In genomic region chr1:50961954-50962648, GRCm38 (mm10) we compare ENCODE assay signal across 8 mouse cellular contexts.
DNase-seq lines count a peak whose midpoint lies in the region; ATAC-seq lines count a peak whose summit lies in the region.

No protein-coding gene starts in this region.

- DNase-seq in ovary, postnatal 14 days (ENCODE audit: low spot score): peak; percentile 65
- DNase-seq in ovary, postnatal 36 days (ENCODE audit: low spot score): no peak
- DNase-seq in cerebellum, adult 11 months: peak; percentile 55
- peak; percentile 80 for DNase-seq in hindbrain, embryonic 11.5 days (ENCODE audit: low spot score)
- DNase-seq in layer of hippocampus, adult 8-10 months (ENCODE audit: low spot score in 2 of 2): peak; percentile 38 to 57
- peak; percentile 22 to 69 for DNase-seq in thymus, postnatal 10 days (ENCODE audit: low spot score in 2 of 2)

- 49% methylated on average over 5 of the region's 5 CpGs for WGBS in forebrain, embryonic 13.5 days
- 57% methylated on average over 5 of the region's 5 CpGs for WGBS in hindbrain, embryonic 11.5 days

- peak; percentile 80 for ATAC-seq in forebrain, embryonic 13.5 days
- ATAC-seq in hindbrain, embryonic 11.5 days (ENCODE audit: low FRiP score): peak; percentile 54; the same call in 1 of the 2 replicates
- peak; percentile 95 for ATAC-seq in megakaryocyte progenitor cell, adult 5-6 weeks (replicated peaks; ENCODE audit: poor library complexity)

- no peak overlapping the region for H3K4me2 ChIP-seq in forebrain, embryonic 13.5 days
- no peak overlapping the region for H3K4me2 ChIP-seq in hindbrain, embryonic 11.5 days (replicated peaks; ENCODE audit: low read depth, low read length)

- no peaks in the 10 kb centered on the region for H3K27me3 ChIP-seq in forebrain, embryonic 13.5 days
- H3K27me3 ChIP-seq in hindbrain, embryonic 11.5 days (ENCODE audit: control insufficient read depth, insufficient read depth, low read length): no peaks in the 10 kb centered on the region

- no peak overlapping the region for H3K9ac ChIP-seq in forebrain, embryonic 13.5 days
- no peak overlapping the region for H3K9ac ChIP-seq in hindbrain, embryonic 11.5 days (ENCODE audit: low read depth, low read length)

- H3K27ac ChIP-seq in forebrain, embryonic 13.5 days: no peak overlapping the region
- no peak overlapping the region for H3K27ac ChIP-seq in hindbrain, embryonic 11.5 days (ENCODE audit: low read depth, low read length)

- H3K4me1 ChIP-seq in forebrain, embryonic 13.5 days: no peaks in the 10 kb centered on the region
- no peaks in the 10 kb centered on the region for H3K4me1 ChIP-seq in hindbrain, embryonic 11.5 days (replicated peaks; ENCODE audit: control insufficient read depth, insufficient read depth, low read length)

- no peak overlapping the region for H3K4me3 ChIP-seq in forebrain, embryonic 13.5 days
- no peak overlapping the region for H3K4me3 ChIP-seq in hindbrain, embryonic 11.5 days (ENCODE audit: low read depth, low read length)

- no peaks in the 10 kb centered on the region for H3K9me3 ChIP-seq in forebrain, embryonic 13.5 days (replicated peaks)
- H3K9me3 ChIP-seq in hindbrain, embryonic 11.5 days (ENCODE audit: control insufficient read depth, low read length): no peaks in the 10 kb centered on the region

- H3K36me3 ChIP-seq in forebrain, embryonic 13.5 days (ENCODE audit: poor library complexity, severe bottlenecking): no peaks in the 10 kb centered on the region
- no peaks in the 10 kb centered on the region for H3K36me3 ChIP-seq in hindbrain, embryonic 11.5 days (ENCODE audit: control insufficient read depth, insufficient read depth, low read length)
